ENCODE assay signal across 11 mouse cellular contexts in genomic region chr16:63104938-63105714, GRCm38 (mm10).
A peak's percentile ranks its signal among the peaks of the same experiment; 100 is the strongest.
DNase-seq lines count a peak whose midpoint lies in the region; TF ChIP-seq lines count a peak whose summit lies in the region.
"Had no signal": no experiment of that assay in that cellular context is flagged by ENCODE, and none has a peak within 500 bp of the region (broad histone marks: within the 10 kb centered on the region; RNA-seq: fewer than 3 reads in every experiment).

No protein-coding gene starts in this region.

- DNase-seq in left cerebral cortex, adult 2 months (ENCODE audit: extremely low spot score in 1 of 2, low spot score in 2 of 2), result no peak
- no peak for DNase-seq in left cerebral cortex, adult 18-20 months (ENCODE audit: low spot score in 2 of 2)
- peak; percentile 9 to 15 for DNase-seq in heart, adult 9 months (ENCODE audit: low spot score in 2 of 2)
- peak; percentile 39 to 52 for DNase-seq in heart, postnatal 14 days
- DNase-seq in lung, postnatal 36 days, result peak; percentile 46
- DNase-seq in retina, embryonic 14.5 days (ENCODE audit: low spot score), result no peak
- no peak for DNase-seq in T-cell, adult 2 months (ENCODE audit: low spot score)
- DNase-seq in kidney, postnatal 36 days, result no peak
- DNase-seq: cerebellum, adult 9-11 months; kidney, adult 8-10 months; thymus, adult 18-20 months had no signal

- 0 out of 2 replicates have a peak overlapping the region, but pooled peaks have one; percentile 28 for H3K27ac ChIP-seq in left cerebral cortex, adult 2 months

- TF ChIP-seq CTCF in left cerebral cortex, adult 2 months (IDR thresholded peaks at IDR 0.05), result no peak

- intact Hi-C loops in left cerebral cortex, adult 2 months (cut with DNase I), result no loop called here
- intact Hi-C loops in heart, postnatal 14 days (cut with DNase I), result no loop called here

- H3K4me3 ChIP-seq in left cerebral cortex, adult 2 months, result no peak overlapping the region

Comparison
In these comparisons a context has a peak if more than half of its experiments do, and no peak if none do; other contexts are left out.
1. DNase-seq: peak in heart, adult 9 months (2 of 2), heart, postnatal 14 days (2 of 2) and lung, postnatal 36 days (single experiment); none in left cerebral cortex, adult 2 months (0 of 2), left cerebral cortex, adult 18-20 months (0 of 2), retina, embryonic 14.5 days (single experiment), T-cell, adult 2 months (single experiment) and kidney, postnatal 36 days (0 of 2).